Mouse (Mus musculus): ENCODE data around the gene Ptcd2.

DNA sequence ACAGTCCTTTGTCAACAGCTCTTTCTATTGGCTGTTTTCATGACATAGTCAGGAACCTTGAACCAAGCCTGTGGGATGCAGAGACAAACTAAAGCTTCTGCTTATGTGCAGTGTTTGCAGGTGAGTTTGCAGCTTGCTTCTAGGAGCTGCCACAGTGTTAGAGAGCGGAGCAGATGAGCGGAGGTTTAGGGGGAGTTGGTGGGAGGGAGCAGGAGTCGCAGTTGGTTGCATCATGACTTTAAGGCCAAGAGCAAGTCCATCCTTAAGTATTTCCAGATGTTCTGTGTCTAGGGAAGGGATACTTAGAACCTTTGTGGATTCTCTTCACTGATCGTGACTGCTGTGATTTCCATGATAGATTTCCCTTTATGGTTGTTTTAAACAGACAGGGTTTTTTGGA lies 29.7 kb upstream of the Ptcd2 start:
- TF ChIP-seq FLI1 (IDR thresholded peaks at IDR 0.05; ENCODE audit: low read length): no peak
- TF ChIP-seq GATA1 (IDR thresholded peaks at IDR 0.05; ENCODE audit: borderline replicate concordance, low read length): no peak
